Mouse (Mus musculus): ENCODE data around the gene Rps16.

Gene Rps16

DNA sequence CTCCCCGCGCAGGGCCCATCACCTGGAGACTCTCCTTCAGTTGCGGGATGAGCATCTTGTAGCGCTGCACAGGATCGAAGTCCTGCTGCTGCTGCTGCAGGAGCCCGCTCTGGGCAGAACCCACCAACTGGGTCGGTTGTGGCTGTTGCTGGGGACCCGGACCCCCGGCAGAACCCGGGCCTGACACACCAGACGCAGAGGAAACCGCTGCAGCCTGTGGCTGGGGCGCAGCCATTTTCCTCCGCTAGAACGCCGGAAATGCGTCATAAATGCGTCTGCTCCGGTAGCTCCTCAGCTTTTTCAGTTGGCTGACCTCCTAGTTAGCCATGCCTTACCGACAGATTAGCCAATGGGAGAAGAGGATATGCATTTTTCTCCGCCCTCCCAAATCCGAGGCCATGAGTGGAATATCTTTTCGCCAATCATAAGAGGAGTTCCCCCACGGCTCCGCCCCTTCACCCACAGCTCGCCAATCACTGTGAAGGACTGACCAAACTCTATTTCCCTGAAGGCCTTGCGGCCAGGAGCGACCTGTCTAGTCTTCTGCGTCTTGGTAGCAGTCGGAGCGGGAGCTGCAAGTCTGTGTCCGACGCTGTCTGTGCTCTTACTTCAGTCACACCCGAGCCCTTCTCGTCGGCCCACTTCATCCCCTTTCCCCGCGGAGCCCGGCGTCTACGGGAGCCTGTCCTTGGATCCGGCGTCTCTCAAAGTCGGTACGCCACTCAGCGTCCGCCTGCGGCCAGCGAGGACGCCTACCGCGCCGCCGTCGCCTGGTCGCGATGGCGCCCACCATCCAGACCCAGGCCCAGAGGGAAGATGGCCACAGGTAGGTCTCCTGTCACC lies 42.2 kb downstream of the Rps16 start, which contains the start of the genes Med29 and Paf1:
Gene Med29, minus strand, starts transcription at position 280 of the 843 bp plus-strand sequence.
Gene Paf1, plus strand, starts transcription at position 523 of the 843 bp plus-strand sequence.
- DNase-seq: peak; percentile 97

- DNase-seq: no peak
These were observed 43.0 kb downstream of the Rps16 start for GRCm38 (mm10) chr7:28393272-28393951.

GRCm38 (mm10) chr7:28395425-28395824 lies 45.0 kb downstream of the Rps16 start:
- DNase-seq: no peak

DNA sequence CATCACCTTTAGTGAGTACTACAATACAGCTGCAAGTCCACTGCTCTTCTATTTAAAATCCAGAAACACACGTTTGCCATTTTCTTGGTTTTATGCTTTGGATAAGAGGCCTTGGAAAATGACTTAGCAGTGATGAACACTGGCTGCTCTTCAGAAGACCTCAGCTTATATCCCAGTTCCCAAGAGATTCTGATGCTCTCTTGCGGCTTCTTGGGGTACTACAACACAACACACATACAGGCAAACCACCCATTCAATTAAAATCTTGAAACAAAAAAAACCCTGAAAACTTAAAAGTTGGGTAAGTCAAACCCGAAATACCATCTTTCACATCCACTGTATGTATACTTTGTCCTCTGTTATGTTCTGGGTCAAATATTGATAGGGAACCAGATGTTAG lies 47.5 kb downstream of the Rps16 start:
- peak; percentile 49 for DNase-seq

GRCm38 (mm10) chr7:28398696-28399340 lies 48.4 kb downstream of the Rps16 start:
- DNase-seq: no peak

DNA sequence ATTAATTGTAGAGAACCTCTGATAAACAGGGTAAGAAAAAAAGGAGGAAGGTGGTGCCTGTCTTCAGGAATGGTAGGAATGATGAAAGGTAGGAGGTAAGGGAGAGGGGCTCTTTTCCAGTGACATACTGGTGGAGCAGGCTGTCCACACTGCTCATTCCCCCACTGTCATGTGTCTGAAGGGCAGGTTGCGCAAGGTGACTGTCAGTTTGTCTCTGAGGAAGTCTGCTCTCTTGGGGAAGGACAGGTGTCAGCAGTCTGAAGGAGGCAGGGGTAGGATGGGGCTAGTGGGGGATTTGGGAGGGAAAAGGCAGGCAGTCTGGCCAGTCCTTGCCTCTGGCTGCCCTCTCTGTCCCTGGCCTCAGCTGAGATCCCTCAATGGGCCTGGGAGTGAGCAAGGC lies 50.6 kb downstream of the Rps16 start:
- no peak for DNase-seq

DNA sequence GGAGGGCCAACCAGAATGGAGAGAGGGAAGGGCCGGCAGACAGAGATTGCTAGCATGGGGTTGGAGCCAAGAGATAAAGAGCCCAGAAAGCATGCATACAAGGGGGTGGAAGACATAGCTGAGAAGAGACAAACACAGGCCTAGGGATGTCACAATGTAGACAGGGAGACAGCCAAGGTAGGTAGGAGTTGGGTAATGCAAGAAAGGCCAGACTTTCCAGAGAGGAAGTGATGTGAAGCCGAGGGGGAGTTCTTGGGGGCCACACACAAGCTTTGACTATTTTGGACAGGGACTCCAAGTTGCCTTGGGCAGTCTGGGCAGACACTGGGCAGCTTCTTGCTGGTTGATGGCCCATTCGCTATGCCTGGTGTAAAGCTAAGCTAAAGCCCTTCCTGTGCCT lies 51.5 kb downstream of the Rps16 start:
- no peak for DNase-seq
